Mouse (Mus musculus) embryonic facial prominence, embryonic 13.5 days (tissue): ENCODE measurements around the gene Apmap. TPM values are rescaled to one million over a fixed set of nuclear protein-coding genes. Genes with fewer than 3 reads are reported as not detected.
"Not testable (repeated sequence)": the region's sequence is repeated elsewhere in the genome, so short reads cannot be mapped to it uniquely, and the experiment has no call there.

Source experiments
- ATAC-seq: fragments of 200-750 bp; cut with Nextera tagmentation; 2 replicates; pipeline ENCODE4 v1.8.0; 2017; ENCODE audit warnings: low read depth; ENCODE audit not compliant: insufficient number of reproducible peaks, insufficient read depth, low FRiP score, low TSS enrichment
- H3K27ac ChIP-seq: fragments of 300-500 bp; sonication (generic); 2 replicates; pipeline ENCODE4 v1.5.1; 2015; ENCODE audit warnings: moderate library complexity, mild to moderate bottlenecking, inconsistent platforms
- H3K27me3 ChIP-seq: fragments of 300-500 bp; sonication (generic); 2 replicates; pipeline ENCODE4 v1.6.1; 2015; ENCODE audit warnings: mild to moderate bottlenecking, inconsistent platforms
- H3K36me3 ChIP-seq: fragments of 300-500 bp; sonication (generic); 2 replicates; pipeline ENCODE4 v1.6.1; 2015; ENCODE audit warnings: mild to moderate bottlenecking, inconsistent platforms
- H3K4me1 ChIP-seq: fragments of 300-500 bp; sonication (generic); 2 replicates; pipeline ENCODE4 v1.6.1; 2015; ENCODE audit warnings: inconsistent platforms
- H3K4me2 ChIP-seq: fragments of 300-500 bp; sonication (generic); 2 replicates; pipeline ENCODE4 v1.6.1; 2015; ENCODE audit warnings: moderate library complexity, mild to moderate bottlenecking, inconsistent platforms
- H3K4me3 ChIP-seq: fragments of 300-500 bp; sonication (generic); 2 replicates; pipeline ENCODE4 v1.5.1; 2015; ENCODE audit warnings: mild to moderate bottlenecking, inconsistent platforms
- H3K9ac ChIP-seq: fragments of 300-500 bp; sonication (generic); 2 replicates; pipeline ENCODE4 v1.6.1; 2015; ENCODE audit warnings: mild to moderate bottlenecking, inconsistent platforms
- H3K9me3 ChIP-seq: fragments of 300-500 bp; sonication (generic); 2 replicates; pipeline ENCODE4 v1.6.1; 2016; ENCODE audit warnings: inconsistent platforms
- WGBS: fragments of 180-500 bp; shearing (Covaris S2); methylation state at CpG from one replicate; pipeline ENCODE4 v1.1.7; 2015; ENCODE audit warnings: mixed read lengths; 5-methylcytosine and 5-hydroxymethylcytosine counted together
- polyA plus RNA-seq: library from polyadenylated mRNA; unstranded; fragments of >200 nt; fragmentation: Nextera tagmentation; extraction: Ambion mirVana; gene quantifications from 2 replicates; pipeline ENCODE4 v1.2.1, GENCODE M21; 2015

The Apmap gene
- polyA plus RNA-seq, 1 experiment from 2014 or later: 27.9 TPM

DNA sequence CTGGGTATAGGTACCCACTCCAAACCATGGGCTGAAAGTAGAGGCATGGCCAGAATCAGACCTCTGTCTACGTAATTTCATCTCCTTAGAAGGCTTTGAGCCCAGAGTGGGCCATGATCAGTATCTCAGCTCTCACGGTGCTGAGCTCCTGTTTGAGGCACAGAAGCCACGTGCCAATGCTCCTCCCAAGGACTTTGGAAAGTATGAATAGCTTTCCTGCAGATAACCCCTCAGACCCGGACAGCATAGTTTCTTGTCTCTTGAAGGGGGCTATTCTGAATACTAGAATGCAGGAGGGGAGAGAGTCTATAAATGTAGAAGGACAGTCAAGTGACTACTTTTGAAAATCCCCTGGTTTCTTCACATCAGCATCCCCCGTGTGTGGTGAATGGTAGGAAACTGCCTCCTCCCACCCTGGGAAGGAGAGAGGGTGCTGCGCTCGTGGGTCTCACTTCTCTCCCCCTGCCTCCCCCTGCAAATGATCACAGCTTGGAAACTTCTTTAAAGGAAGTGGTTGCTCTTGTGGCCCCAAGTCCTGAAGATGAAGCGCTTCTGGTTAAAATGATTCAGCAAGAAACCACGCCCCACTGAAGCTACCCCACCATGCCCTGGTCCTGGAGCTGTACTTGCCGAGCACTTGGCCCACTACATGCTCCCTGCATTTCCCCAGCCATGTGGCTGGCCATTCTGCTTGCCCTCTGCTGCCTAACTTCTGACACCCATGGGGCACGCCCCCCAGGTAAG, 38.3 kb downstream of the Apmap start, which contains the start of gene Cst7:
Cst7 (plus strand) TSS at position 569 of the 744 bp plus-strand sequence.
- Histone ChIP-seq H3K27ac (no peak within 1 kb of the TSS), H3K9ac (no peak within 1 kb of the TSS), H3K36me3 (no peaks in the 10 kb centered on the region), H3K9me3 (no peaks in the 10 kb centered on the region), H3K27me3 (no peaks in the 10 kb centered on the region), H3K4me2 (no peak within 1 kb of the TSS), H3K4me1 (no peaks in the 10 kb centered on the region), H3K4me3 (no peak within 1 kb of the TSS)
- no peak for ATAC-seq
- 72% methylated on average over 11 of the region's 11 CpGs for WGBS

- Histone ChIP-seq H3K27me3 (no peaks in the 10 kb centered on the region), H3K4me2 (no peak overlapping the region), H3K9me3 (no peaks in the 10 kb centered on the region), H3K36me3 (no peaks in the 10 kb centered on the region), H3K27ac (no peak overlapping the region), H3K9ac (no peak overlapping the region), H3K4me1 (no peaks in the 10 kb centered on the region), H3K4me3 (no peak overlapping the region)
- no peak for ATAC-seq
- 81% methylated on average over 2 of the region's 2 CpGs for WGBS
Measured at GRCm38 (mm10) chr2:150567051-150567450, 41.3 kb downstream of the Apmap start.

DNA sequence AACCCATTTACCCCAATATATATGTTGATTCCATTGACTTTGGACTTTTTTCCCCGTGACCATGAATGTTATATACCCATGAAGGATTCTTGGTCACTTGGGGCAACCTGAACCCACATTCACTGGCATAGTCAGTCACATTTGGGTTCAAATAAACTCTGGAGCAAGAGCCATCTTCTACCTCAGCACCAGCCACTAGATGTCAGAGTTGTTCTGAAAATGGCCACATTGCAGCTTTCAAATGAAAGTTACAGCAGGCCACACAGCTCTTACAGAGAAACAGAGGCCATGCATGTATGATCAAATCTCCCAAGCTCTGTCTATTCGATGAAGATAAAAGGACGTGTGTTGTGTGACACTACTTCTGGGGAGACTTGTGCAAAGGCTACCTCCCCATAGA, 49.8 kb downstream of the Apmap start:
- Histone ChIP-seq H3K4me1 (no peaks in the 10 kb centered on the region), H3K9ac (no peak overlapping the region), H3K9me3 (no peaks in the 10 kb centered on the region), H3K36me3 (no peaks in the 10 kb centered on the region), H3K27me3 (no peaks in the 10 kb centered on the region), H3K4me2 (no peak overlapping the region), H3K4me3 (no peak overlapping the region), H3K27ac (no peak overlapping the region)
- WGBS: 58% methylated on average over 3 of the region's 3 CpGs
- no peak for ATAC-seq

DNA sequence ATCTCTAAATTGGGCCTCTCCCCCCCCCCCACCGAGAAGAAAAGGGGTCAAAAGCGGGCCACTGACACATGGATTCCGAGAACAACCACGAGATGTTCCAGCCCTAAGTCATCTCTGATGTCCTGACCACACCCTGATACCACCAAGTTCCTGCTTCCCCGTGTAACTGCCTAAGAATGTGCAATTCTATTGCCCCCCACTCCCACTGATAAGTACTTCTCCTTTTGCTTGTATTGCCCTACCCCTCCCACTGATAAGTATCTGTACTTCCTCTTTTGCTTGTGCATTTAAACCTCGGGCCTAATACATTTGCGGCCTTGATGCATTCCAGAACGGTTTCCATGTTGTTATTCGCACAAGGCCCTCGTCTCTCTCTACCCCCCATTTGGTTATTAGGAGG, 58.8 kb downstream of the Apmap start:
- not testable (repeated sequence) for H3K4me3 ChIP-seq, H3K27ac ChIP-seq, ATAC-seq, H3K36me3 ChIP-seq, H3K9me3 ChIP-seq, H3K9ac ChIP-seq, H3K4me1 ChIP-seq, H3K4me2 ChIP-seq, H3K27me3 ChIP-seq
- WGBS: 82% methylated on average over 10 of the region's 10 CpGs

Other genes with a start within 250 kb of the Apmap start
- 9.8 and 10.2 TPM in 2 replicates for gene 3300002I08Rik, start 245.8 kb downstream of the Apmap start, polyA plus RNA-seq
- gene Zfp442, start 157.1 kb downstream of the Apmap start, polyA plus RNA-seq: 8.2 and 8.5 TPM in 2 replicates
- gene Zfp345, start 123.5 kb downstream of the Apmap start, polyA plus RNA-seq: 0.07 TPM in 1 of 2 replicates, not detected in the other
- 1.0 and 1.1 TPM in 2 replicates for gene Cst7, start 38.2 kb downstream of the Apmap start, polyA plus RNA-seq
- 5.3 and 5.8 TPM in 2 replicates for gene Acss1, start 59.9 kb upstream of the Apmap start, polyA plus RNA-seq
- not detected in 2 replicates for gene Vsx1, start 80.8 kb upstream of the Apmap start, polyA plus RNA-seq
- gene Entpd6, start 140.5 kb upstream of the Apmap start, polyA plus RNA-seq: 29.2 and 29.5 TPM in 2 replicates
- 89.4 and 100 TPM in 2 replicates for gene Pygb, start 178.2 kb upstream of the Apmap start, polyA plus RNA-seq